Mouse (Mus musculus) frontal cortex, postnatal 10 days (tissue): ENCODE measurements around the gene Tmem265.

Experiments used
- DNase-seq, 2 experiments: peaks; one replicate each; pipeline ENCODE4 v3.0.0; 2022; ENCODE audit warnings: low spot score in 2 of 2, mixed read lengths in 1 of 2

Tmem265 gene

GRCm38 (mm10) chr7:127561340-127561858, at the start of gene Tmem265:
Gene Tmem265, plus strand, starts transcription at chr7:127561390.
- DNase-seq, result no peak

GRCm38 (mm10) chr7:127511808-127512230, 49.4 kb upstream of the Tmem265 start, which contains the start of gene Srcap:
Gene Srcap, plus strand, starts transcription at chr7:127511983.
- peak; percentile 95 for DNase-seq

DNA sequence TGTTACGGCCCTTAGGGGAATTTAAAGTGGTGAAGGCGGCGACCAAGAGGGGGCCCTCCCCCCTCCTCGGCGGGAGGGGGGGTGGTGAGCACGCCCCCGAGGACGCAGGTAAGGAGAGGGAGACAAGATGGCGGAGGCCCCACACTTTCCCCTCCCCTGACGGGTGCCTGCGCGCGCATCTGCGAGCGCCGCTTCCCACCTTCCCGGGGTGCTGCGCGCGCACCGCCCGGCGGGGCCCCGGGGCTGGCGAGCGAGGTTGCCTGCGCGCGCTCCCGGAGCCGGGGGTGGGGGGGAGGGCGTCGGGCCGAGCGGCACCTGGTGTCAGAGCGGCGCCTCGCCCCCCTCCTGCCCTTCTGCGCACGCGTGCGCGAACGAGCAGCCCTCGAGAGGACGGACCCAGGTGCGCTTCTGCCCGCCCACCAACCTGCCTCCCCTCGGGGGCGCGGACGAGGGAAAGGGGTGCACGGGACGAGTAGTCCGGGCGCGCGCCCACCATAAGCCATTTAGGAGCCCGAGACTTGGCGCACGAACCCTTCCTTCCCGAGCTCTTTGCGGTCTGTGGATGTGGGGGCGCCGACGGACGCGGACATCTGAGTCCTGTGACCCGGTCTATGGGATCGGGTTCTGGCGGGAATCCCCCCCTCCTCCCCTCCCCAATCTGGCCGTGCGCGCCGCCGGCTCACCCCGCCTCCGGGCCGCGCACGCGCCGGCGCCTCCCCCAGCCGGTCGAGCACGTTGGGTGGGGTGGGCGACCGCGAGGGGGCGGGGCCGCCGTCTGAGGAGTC, 48.8 kb upstream of the Tmem265 start:
- DNase-seq, result peak; percentile 89 to 90

DNA sequence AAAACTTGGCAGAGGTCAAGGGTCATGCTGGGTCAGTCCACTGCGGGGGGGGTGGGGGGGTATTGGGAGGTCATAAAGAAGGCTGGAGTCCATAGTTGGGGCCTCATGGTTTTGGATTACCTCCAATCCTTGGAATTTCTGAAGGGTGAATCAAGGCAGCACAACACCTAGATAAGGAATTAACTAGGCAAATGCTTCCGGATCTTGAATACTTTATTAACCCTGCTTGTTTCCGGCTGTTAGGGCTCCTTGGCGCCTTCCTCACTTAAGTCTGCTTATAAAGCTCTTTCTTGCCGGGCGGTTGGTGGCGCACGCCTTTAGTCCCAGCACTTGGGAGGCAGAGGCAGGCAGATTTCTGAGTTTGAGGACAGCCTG, 48.2 kb upstream of the Tmem265 start:
- no peak for DNase-seq

DNA sequence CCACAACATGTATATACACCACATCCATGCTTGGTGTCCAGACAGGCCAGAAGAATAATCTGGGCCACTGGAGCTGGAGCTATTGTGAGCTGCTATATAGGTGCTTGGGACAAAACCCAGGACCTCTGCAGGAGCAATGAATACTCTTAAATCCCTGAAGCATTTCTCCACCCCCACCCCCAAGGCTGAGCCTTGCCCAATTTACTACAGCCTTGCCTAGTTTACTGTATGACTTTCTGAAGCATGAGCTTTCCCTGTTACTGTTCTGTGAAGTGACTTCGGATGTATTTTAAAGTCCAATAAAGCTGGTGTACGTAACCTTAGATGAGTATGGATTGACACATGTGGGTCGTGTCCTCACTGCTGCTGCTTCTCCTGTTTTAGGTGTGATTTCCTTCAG, 47.4 kb upstream of the Tmem265 start:
- no peak for DNase-seq

- DNase-seq, result no peak
Observed at GRCm38 (mm10) chr7:127515846-127516245, 45.3 kb upstream of the Tmem265 start.

- no peak for DNase-seq
Observed at GRCm38 (mm10) chr7:127516344-127516743, 44.8 kb upstream of the Tmem265 start.

DNA sequence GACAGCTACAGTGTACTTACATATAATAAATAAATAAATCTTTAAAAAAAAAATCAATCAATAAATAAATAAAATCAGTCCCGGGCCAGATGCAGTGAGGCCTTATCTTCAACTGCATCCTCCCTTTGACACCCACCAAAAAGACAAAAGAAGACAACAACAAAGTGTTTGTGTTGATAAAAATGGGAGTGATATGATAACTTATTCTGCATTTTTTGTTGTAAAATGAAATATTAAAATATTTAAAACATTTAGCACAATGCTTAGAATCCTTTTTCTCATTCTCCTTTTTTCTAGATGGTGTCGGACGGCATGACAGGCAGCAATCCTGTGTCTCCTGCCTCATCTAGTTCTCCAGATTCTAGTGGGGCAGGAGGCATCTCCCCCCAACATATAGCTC, 41.9 kb upstream of the Tmem265 start, which contains the start of gene Gm42715:
Gm42715 (plus strand) TSS at position 301 of the 400 bp plus-strand sequence.
- DNase-seq, result no peak

DNA sequence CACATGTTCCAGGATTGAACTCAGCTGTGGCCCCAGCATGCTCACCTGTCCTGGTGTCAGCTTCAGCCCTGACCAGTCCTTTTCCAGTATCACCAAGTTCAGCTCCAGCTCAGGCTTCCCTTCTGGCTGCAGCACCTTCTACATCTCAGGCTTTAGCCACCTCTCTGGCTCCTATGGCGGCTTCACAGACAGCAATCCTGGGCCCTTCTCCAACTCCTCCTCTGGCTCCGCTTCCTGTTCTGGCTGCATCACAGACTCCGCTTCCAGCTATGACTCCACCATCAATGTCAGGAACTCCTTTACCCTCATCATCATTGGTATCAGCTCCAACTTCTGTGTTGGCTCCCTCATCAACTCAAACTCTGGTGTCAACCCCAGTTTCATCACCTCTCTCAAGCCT, 19.5 kb upstream of the Tmem265 start:
- no peak for DNase-seq

DNA sequence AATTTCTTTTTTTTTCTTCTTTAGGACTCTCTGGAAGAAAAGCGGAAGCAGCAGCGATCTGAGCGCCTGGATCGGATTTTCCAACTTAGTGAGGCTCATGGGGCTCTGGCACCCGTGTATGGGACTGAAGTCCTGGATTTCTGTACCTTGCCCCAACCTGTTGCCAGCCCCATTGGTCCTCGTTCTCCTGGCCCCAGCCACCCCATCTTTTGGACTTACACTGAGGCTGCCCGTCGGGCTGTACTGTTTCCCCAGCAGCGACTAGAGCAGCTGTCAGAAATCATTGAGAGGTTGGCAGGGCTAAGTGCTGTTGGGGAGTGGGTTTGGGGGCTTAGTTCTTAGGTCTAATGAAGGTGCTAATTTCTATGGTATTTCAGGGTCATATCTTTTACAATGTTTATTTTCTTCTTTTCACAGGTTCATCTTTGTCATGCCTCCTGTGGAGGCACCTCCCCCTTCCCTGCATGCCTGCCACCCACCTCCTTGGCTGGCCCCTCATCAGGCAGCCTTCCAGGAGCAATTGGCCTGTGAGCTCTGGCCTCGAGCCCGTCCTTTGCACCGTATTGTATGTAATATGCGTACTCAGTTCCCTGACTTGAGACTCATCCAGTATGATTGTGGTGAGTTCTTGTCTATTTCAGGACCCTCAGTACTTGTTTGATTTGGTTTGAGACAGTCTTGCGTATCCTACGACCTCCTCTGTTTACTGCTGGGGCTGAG, 11.9 kb upstream of the Tmem265 start:
- DNase-seq, result no peak

DNA sequence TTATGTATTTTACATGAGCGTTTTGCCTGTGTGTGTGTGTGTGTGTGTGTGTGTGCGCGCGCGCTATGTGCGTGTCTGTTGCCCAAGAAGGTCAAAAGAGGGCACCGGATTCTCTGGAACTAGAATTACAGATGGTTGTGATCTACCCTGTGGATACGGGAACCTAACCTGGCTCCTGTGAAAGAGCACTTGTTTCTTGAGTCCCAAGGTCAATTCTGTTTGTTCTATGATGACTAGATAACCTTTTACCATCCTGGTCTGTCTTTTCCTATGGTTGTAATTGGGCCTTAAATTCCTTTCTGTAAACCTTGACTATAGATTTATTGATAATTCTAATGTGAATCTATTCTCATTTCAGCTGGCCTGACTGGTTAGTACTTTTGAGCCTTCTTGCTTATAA, 9.6 kb upstream of the Tmem265 start:
- no peak for DNase-seq

- DNase-seq, result no peak
Observed at GRCm38 (mm10) chr7:127560580-127560979, 610 bp upstream of the Tmem265 start.

DNA sequence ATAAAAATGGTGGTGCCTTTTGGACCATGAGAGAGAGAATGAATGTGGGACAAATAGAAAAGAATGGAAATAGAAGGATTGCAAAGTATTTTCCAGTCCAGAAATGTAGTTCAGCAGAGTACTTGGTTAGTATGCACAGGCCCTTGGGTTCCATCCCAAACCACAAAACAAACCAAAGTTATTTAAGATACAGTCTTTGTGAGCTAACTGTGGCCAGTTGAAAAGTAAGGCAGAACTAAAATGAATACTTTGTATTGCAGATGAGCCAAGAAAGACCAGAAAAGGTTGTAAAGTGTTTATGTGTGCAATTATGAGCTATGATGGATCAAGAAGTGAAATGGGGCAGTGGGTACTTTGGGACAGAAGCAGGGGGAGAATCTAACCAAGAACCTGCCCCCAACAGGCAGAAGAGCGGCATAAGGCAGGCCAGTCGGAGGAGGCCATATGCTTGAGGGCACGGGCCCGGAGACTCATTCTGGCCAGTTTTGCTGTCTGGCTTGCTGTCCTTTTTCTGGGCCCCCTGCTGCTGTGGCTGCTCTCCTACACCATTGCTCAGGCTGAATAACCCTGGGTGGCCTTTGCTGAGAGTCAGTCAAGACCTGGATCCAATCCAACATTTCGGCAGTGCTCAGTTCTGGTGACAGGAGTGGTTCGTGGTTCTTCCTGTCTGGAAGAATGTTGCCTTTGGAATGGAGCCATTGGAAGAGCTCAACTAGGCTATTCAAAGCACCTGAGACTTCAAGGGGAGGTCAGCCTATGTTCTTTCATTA, 3.4 kb downstream of the Tmem265 start:
- no peak for DNase-seq

DNA sequence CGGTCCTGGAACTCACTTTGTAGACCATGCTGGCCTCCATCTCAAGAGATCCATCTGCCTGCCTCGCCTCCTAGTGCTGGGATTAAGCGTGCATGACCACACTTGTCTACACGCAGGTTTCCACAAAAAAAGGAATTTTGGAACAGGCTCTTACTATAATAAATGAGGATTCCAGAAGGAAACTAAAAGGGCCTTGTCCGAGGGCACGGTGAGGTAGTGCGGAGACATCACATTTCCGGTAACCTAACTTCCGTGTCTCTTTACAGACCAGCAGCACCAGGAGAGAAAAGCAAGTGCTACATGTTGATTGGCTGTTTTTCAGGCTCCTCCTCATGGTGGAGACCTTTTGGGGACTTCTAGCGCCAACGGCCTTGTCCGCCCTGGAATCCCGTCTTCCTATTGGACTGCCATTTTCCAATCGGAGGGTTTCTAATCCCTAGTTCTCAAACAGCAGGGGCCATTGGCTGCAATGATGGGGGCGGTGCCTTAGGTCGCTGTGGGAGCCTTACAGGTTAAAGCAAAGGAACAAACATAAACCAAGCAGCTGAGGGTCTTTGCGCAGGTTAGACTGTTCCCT, 11.8 kb downstream of the Tmem265 start, which contains the start of gene Phkg2:
Phkg2 (plus strand) TSS at position 446 of the 577 bp plus-strand sequence.
- DNase-seq, result peak; percentile 87 to 94

GRCm38 (mm10) chr7:127573503-127574008, 12.4 kb downstream of the Tmem265 start:
- no peak for DNase-seq

DNA sequence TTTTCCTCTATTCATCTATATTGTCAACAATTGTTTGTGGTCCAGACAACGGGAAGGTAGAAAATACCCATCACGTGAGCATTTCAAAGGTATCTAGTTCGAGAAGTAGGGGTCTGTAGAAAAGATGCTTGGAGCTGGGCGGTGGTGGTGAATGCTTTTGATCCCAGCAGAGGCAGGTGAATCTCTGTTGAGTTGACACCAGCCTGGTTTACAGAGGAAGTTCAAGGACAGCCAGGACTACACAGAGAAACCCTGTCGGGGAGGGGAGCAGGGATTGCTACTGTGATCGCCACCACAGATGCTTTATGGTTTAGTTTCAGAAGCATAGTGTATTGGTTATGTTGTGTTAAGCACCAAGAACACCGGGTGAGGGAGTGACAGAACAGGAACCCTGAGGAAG, 12.9 kb downstream of the Tmem265 start:
- DNase-seq, result peak in 1 of 2 experiments; percentile 4

DNA sequence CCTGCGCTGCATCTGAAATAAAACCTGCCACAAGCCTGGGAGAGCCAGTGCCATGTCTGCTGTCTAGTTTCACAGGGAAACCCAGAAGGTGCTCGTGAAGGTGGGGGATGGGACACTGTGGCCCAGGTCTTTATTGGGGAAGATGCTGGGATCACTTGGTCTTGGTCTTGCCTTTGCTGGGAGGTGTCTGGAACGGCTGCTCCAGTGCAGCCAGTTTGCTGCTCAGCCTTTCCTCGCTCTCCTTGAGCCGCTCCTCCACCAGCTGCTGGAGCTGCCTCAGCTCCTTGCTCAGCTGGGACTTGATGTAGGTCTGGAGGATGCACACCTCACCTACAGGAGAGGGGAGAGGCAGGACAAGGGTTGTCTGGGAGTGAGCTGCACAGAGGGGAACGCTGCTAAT, 22.1 kb downstream of the Tmem265 start:
- DNase-seq, result no peak

- DNase-seq, result no peak
Observed at GRCm38 (mm10) chr7:127585031-127585430, 23.8 kb downstream of the Tmem265 start.

DNA sequence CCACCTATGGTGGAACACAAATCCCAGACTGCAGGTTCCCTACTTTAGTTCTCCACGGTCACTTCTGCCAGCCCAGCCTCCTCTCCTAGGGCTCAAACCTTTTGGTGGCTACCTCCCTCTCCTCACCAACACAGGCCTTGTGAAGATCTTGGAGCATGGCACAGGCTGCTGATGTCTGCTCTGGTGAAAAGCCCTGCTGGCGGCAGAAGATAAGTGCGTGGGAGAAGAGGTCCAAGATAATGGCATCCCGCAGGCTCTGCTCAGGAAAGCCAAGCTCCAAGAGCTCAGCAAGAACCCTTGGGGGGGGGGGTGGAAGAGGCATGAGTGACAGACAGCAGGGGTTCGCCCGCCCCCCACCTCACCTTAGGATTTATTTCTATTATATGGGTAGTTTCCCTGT, 25.0 kb downstream of the Tmem265 start:
- no peak for DNase-seq

DNA sequence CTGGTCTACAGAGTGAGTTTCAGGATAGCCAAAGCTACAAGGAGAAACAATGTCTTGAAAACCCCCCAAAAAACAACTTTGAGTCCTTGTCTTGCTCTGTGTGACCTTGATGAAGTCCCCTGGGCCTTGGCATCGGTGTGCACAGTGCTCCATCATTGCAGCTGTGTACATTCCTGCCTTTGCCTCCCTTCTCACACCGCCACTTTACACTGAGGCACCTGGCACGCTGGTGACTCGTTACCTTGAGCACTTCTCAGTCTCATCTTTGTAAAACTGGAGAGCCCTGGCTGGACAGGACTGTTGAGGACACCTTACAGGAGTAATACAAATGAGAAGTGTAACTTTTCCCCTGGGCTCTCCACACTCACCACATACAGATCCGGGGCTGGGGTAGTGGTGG, 26.0 kb downstream of the Tmem265 start:
- DNase-seq, result no peak
